Mouse (Mus musculus) lung, embryonic 14.5 days (tissue): Measurements from ENCODE around the gene Chrm4. TPM values are rescaled to one million over a fixed set of nuclear protein-coding genes. Genes with fewer than 3 reads are reported as not detected.
A peak's percentile ranks its signal among the peaks of the same experiment; 100 is the strongest.

Experiments used
- ATAC-seq: fragments of 200-750 bp; cut with Nextera tagmentation; 2 replicates; pipeline ENCODE4 v1.8.0; 2017; ENCODE audit warnings: mild to moderate bottlenecking, moderate TSS enrichment, moderate library complexity; ENCODE audit not compliant: insufficient read depth
- DNase-seq: peaks from one replicate; pipeline ENCODE4 v3.0.0-alpha.2; 2015
- H3K27ac ChIP-seq: fragments of 300-500 bp; sonication (generic); 2 replicates; pipeline ENCODE4 v1.5.1; 2014; ENCODE audit warnings: low read depth, mild to moderate bottlenecking, moderate library complexity
- H3K27me3 ChIP-seq: fragments of 300-500 bp; sonication (generic); 2 replicates; pipeline ENCODE4 v1.6.1; 2014; ENCODE audit warnings: low read length, control low read depth; ENCODE audit not compliant: insufficient read depth
- H3K36me3 ChIP-seq: fragments of 300-500 bp; sonication (generic); 2 replicates; pipeline ENCODE4 v1.6.1; 2014; ENCODE audit warnings: control low read depth; ENCODE audit not compliant: insufficient read depth
- H3K4me1 ChIP-seq: fragments of 300-500 bp; sonication (generic); 2 replicates; pipeline ENCODE4 v1.6.1; 2014; ENCODE audit warnings: antibody characterized with exemption, control low read depth; ENCODE audit not compliant: insufficient read depth
- H3K4me2 ChIP-seq: fragments of 300-500 bp; sonication (generic); 2 replicates; pipeline ENCODE4 v1.6.1; 2014; ENCODE audit warnings: mild to moderate bottlenecking
- H3K4me3 ChIP-seq: fragments of 300-500 bp; sonication (generic); 2 replicates; pipeline ENCODE4 v1.5.1; 2014; ENCODE audit warnings: low read depth, low read length
- H3K9ac ChIP-seq: fragments of 300-500 bp; sonication (generic); 2 replicates; pipeline ENCODE4 v1.6.1; 2014
- H3K9me3 ChIP-seq: fragments of 300-500 bp; sonication (generic); 2 replicates; pipeline ENCODE4 v1.6.1; 2016; ENCODE audit warnings: low read depth, low read length, control low read depth
- CTCF ChIP-seq: IDR thresholded peaks from 2 replicates; pipeline ENCODE4 v1.5.1; 2016; ENCODE audit warnings: antibody characterized with exemption, low read depth
- WGBS: fragments of 180-500 bp; shearing (Covaris S2); extraction: QIAGEN DNeasy Blood & Tissue Kit; methylation state at CpG from one replicate; pipeline ENCODE4 v1.1.7; 2014; 5-methylcytosine and 5-hydroxymethylcytosine counted together
- polyA plus RNA-seq: library from polyadenylated mRNA; unstranded; fragments of >200 nt; fragmentation: Nextera tagmentation; extraction: Ambion mirVana; gene quantifications from 2 replicates; pipeline ENCODE4 v1.2.1, GENCODE M21; 2014

Chrm4 gene
- polyA plus RNA-seq, 1 experiment from 2014 or later: 0.33 TPM

- H3K4me2 ChIP-seq: no peak overlapping the region
- H3K9ac ChIP-seq: no peak overlapping the region
- no peak overlapping the region for H3K4me3 ChIP-seq
- H3K27me3 ChIP-seq: no peaks in the 10 kb centered on the region
- no peak overlapping the region for H3K27ac ChIP-seq
- DNase-seq (peak; percentile 2), ATAC-seq (no peak)
- peaks cover 73% of the 10 kb centered on the region for H3K36me3 ChIP-seq
- no peak for TF ChIP-seq CTCF
- WGBS: 71% methylated on average over 7 of the region's 7 CpGs
- H3K4me1 ChIP-seq: no peaks in the 10 kb centered on the region
- no peaks in the 10 kb centered on the region for H3K9me3 ChIP-seq
Measured at GRCm38 (mm10) chr2:91913328-91914110, 13.5 kb upstream of the Chrm4 start.

GRCm38 (mm10) chr2:91916346-91916977 is 10.6 kb upstream of the Chrm4 start:
- Histone ChIP-seq H3K4me3 (no peak overlapping the region), H3K27ac (no peak overlapping the region), H3K4me2 (no peak overlapping the region), H3K9me3 (no peaks in the 10 kb centered on the region), H3K9ac (no peak overlapping the region), H3K36me3 (peaks cover 46% of the 10 kb centered on the region), H3K27me3 (peaks cover 11% of the 10 kb centered on the region), H3K4me1 (no peaks in the 10 kb centered on the region)
- TF ChIP-seq CTCF: no peak
- WGBS: 86% methylated on average over 7 of the region's 7 CpGs
- ATAC-seq (no peak), DNase-seq (no peak)

GRCm38 (mm10) chr2:91917096-91917495 is 10.0 kb upstream of the Chrm4 start:
- H3K4me3 ChIP-seq: no peak overlapping the region
- WGBS: 85% methylated on average over 7 of the region's 7 CpGs
- H3K4me2 ChIP-seq: no peak overlapping the region
- no peak overlapping the region for H3K9ac ChIP-seq
- ATAC-seq (no peak), DNase-seq (no peak)
- no peaks in the 10 kb centered on the region for H3K9me3 ChIP-seq
- H3K27ac ChIP-seq: no peak overlapping the region
- TF ChIP-seq CTCF: no peak
- H3K36me3 ChIP-seq: peaks cover 40% of the 10 kb centered on the region
- H3K4me1 ChIP-seq: no peaks in the 10 kb centered on the region
- peaks cover 17% of the 10 kb centered on the region for H3K27me3 ChIP-seq

GRCm38 (mm10) chr2:91920130-91920529 is 6.9 kb upstream of the Chrm4 start:
- 54% methylated on average over 4 of the region's 4 CpGs for WGBS
- ATAC-seq (no peak), DNase-seq (no peak)
- Histone ChIP-seq H3K27ac (no peak overlapping the region), H3K9me3 (no peaks in the 10 kb centered on the region), H3K4me2 (no peak overlapping the region), H3K27me3 (peaks cover 47% of the 10 kb centered on the region), H3K4me1 (peaks cover 7% of the 10 kb centered on the region), H3K36me3 (peaks cover 21% of the 10 kb centered on the region; the same call in 1 of the 2 replicates), H3K9ac (no peak overlapping the region), H3K4me3 (no peak overlapping the region)
- no peak for TF ChIP-seq CTCF

GRCm38 (mm10) chr2:91921181-91921789 is 5.8 kb upstream of the Chrm4 start:
- Histone ChIP-seq H3K4me3 (peak overlapping the region; percentile 54), H3K27ac (no peak overlapping the region), H3K4me1 (peaks cover 7% of the 10 kb centered on the region), H3K4me2 (peak overlapping the region; percentile 96), H3K9ac (peak overlapping the region; percentile 29; the same call in 1 of the 2 replicates), H3K9me3 (no peaks in the 10 kb centered on the region), H3K27me3 (peaks cover 47% of the 10 kb centered on the region), H3K36me3 (peaks cover 16% of the 10 kb centered on the region; the same call in 1 of the 2 replicates)
- TF ChIP-seq CTCF: no peak
- DNase-seq (peak; percentile 88), ATAC-seq (peak; percentile 28; the same call in 1 of the 2 replicates)
- 3% methylated on average over 31 of the region's 31 CpGs for WGBS

- DNase-seq (peak; percentile 79), ATAC-seq (peak; percentile 58)
- peak overlapping the region; percentile 29; the same call in 1 of the 2 replicates for H3K9ac ChIP-seq
- H3K36me3 ChIP-seq: peaks cover 9% of the 10 kb centered on the region; the same call in 1 of the 2 replicates
- H3K27ac ChIP-seq: no peak overlapping the region
- peak; percentile 71 for TF ChIP-seq CTCF
- H3K4me2 ChIP-seq: peak overlapping the region; percentile 96
- no peaks in the 10 kb centered on the region for H3K9me3 ChIP-seq
- peaks cover 47% of the 10 kb centered on the region for H3K27me3 ChIP-seq
- WGBS: under 1% methylated on average over 64 of the region's 64 CpGs
- peak overlapping the region; percentile 54 for H3K4me3 ChIP-seq
- peaks cover 7% of the 10 kb centered on the region for H3K4me1 ChIP-seq
Measured at GRCm38 (mm10) chr2:91921790-91922570, 5.1 kb upstream of the Chrm4 start.
